Mouse (Mus musculus): ENCODE measurements around the gene Robo1.

- no peak for TF ChIP-seq CTCF (IDR thresholded peaks at IDR 0.05; ENCODE audit: insufficient read depth, low read depth, low read length)
- no peak for TF ChIP-seq POLR2A (IDR thresholded peaks at IDR 0.05; ENCODE audit: insufficient read depth, low read depth, low read length)
Observed at GRCm38 (mm10) chr16:72934908-72935307, 626.8 kb downstream of the Robo1 start.
